Mouse (Mus musculus): ENCODE measurements around the gene Popdc3.
"Not testable (repeated sequence)": the region's sequence is repeated elsewhere in the genome, so short reads cannot be mapped to it uniquely, and the experiment has no call there.

Gene Popdc3

GRCm38 (mm10) chr10:45204582-45204981 is 26.7 kb downstream of the Popdc3 start:
- no peak for DNase-seq

GRCm38 (mm10) chr10:45210201-45210600 is 32.3 kb downstream of the Popdc3 start:
- peak; percentile 6 to 30 for DNase-seq

DNA sequence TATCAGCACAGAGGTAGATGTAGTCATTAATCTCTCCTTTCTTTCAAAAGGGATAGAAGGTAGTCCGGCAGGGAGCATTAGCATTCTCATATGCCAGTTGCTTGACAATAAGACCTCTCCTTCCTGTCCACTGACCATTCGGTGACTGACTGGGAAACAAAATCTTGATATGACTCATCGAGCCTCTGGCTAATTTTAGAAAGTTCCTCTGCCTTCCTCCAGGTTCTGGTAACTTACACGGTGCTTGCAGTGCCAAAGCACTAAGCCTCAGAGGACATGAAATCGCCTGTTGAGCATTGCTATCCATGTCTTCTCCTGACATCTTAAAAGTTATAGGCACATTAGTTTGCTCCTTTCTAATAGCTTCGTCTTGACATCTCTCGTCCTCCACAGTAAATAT is 38.8 kb downstream of the Popdc3 start:
- no peak for DNase-seq

DNA sequence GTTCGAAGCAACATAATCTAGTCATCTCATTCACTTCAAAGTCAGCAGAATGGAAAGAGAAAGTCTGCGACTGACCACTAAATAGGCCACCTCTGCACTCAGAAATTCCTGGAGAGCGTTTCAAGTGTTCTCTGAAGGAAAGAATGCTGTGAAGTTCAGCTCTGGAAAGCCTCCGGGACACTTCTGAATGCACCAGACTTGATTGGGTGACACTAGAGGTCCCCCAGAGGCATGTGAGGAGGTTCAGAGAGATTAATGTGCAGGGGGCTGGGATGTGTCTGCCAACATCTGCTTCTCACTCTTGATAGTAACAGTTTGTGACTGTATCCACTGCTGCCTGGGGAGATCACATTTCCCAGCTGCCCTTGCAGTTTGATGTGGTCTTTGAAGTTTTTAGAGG is 52.1 kb downstream of the Popdc3 start:
- DNase-seq, result no peak

DNA sequence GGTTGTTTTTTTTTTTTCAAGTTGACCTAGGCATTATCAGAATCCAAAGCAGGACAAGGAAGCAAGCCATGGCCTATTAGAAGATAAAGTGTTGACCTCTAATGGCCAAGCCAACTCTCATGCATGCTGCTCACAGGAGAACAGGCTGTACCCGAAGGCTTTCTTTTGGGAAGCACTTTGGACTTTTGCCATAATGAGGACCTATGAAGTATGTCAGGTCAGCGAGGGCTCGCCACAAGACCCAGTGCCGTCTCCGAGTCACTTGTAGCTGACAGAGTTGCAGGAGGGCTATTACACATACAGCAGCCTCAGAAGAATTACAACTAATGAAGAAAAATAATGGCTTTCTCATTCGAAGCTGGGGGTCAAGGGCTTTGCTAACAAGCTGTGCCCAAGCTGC is 55.5 kb downstream of the Popdc3 start:
- DNase-seq, result no peak

DNA sequence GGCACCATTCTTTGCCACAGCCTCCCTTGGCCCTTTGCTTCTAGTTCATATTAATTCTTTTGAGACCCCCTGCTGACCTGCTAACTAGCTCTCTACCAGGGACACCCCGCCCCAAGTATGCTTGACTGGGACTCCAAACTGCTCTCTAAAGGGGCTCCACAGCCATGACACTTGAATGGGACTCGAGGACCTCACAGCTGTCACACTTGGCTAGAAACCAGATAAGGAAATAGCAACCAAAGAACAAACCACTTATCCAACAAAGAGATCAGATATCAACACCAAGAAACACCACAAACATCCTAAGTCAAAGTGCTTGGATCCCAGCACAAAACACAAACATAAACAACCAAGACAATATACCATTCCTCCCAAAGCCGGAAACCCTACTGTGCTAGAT is 58.4 kb downstream of the Popdc3 start:
- DNase-seq, result peak; percentile 10 to 14

- no peak for DNase-seq
Measured at GRCm38 (mm10) chr10:45237492-45237891, 59.6 kb downstream of the Popdc3 start.

DNA sequence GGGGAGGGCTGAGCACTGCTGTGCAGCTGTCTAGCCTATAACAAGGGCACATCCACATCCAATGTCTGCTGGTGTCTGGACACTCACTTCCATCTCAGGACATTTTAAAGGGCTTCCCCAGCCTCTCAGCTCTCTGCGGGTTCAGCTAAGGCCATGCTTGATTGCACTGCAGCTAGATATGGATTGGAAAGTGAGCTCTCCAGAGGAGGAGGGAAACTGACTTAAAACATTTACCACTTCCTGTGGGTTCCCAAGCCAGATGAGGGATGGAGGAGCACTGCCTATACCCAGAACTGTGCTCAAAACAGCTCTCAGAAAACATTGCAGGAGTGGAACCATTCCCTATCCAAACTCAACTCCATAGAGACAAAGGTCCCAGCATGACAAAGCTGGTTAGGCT is 82.6 kb downstream of the Popdc3 start:
- no peak for DNase-seq

DNA sequence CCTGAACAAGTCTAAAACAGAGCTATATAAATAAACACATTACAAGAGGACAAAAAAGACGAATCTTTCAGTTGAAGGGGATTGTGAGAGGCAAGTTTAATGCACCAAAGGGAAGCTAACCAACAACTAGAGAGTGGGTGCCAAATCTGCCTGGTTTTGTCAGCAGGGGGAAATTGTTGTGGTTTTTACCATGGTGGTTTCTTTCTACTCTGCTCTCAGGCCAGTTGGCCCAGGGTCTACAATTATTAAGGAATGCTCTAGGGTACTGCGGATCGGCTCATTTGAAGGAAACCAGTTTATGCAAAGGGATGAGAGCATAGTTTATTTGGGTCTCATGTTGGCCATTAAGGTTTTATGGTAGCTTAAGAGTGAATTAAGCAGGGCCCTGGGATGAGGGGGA is 84.2 kb downstream of the Popdc3 start:
- no peak for DNase-seq

GRCm38 (mm10) chr10:45276499-45276898 is 98.6 kb downstream of the Popdc3 start:
- DNase-seq, result no peak

GRCm38 (mm10) chr10:45276995-45277394 is 99.1 kb downstream of the Popdc3 start:
- no peak for DNase-seq

GRCm38 (mm10) chr10:45285651-45286050 is 107.8 kb downstream of the Popdc3 start:
- DNase-seq, result no peak

DNA sequence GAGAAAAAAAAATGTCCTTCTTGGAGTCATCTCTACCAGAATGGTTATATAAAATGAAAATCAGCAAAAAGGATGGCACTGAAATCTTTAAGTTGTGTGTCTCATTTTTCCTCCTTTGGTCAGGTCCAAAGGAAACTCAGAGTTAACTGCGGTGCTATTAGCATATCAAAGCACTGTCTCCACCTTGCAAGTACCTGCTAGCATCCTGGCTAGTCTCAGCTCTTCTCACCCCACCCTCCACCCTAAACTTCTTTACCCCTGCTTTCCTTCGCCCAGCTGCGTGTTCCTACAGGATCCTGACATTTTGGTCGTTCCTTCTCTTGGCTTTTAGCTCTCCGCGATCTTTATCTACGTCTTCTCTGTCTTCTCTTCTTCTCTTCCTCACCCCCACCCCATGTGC is 110.5 kb downstream of the Popdc3 start:
- DNase-seq, result no peak

GRCm38 (mm10) chr10:45289218-45290105 is 111.6 kb downstream of the Popdc3 start:
- DNase-seq, result peak; percentile 67 to 73

GRCm38 (mm10) chr10:45290618-45291017 is 112.7 kb downstream of the Popdc3 start:
- no peak for DNase-seq

- DNase-seq, result not testable (repeated sequence)
Measured at GRCm38 (mm10) chr10:45292159-45292558, 114.3 kb downstream of the Popdc3 start.

GRCm38 (mm10) chr10:45295093-45295492 is 117.2 kb downstream of the Popdc3 start:
- no peak for DNase-seq

DNA sequence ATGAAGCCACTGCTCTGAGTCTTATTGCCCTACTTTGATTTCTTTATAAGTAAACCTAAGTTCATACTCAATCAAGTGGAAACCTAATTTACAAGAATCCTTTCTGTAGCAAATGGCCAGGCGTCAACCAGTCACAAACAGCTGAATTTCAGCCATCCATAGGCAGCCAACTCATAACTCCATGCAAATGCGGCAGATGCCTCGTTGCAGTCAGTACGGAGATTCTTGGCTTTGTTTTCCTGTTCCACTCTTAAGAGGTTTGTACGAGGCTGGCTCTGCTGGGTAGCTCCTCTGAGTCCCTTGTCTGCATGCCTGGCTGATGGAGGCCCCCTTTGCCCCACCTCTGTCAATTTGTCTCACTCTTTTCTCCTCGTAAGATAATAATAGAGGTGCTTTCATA is 120.6 kb downstream of the Popdc3 start:
- peak; percentile 50 to 51 for DNase-seq

- DNase-seq, result no peak
Measured at GRCm38 (mm10) chr10:45299509-45299908, 121.6 kb downstream of the Popdc3 start.

DNA sequence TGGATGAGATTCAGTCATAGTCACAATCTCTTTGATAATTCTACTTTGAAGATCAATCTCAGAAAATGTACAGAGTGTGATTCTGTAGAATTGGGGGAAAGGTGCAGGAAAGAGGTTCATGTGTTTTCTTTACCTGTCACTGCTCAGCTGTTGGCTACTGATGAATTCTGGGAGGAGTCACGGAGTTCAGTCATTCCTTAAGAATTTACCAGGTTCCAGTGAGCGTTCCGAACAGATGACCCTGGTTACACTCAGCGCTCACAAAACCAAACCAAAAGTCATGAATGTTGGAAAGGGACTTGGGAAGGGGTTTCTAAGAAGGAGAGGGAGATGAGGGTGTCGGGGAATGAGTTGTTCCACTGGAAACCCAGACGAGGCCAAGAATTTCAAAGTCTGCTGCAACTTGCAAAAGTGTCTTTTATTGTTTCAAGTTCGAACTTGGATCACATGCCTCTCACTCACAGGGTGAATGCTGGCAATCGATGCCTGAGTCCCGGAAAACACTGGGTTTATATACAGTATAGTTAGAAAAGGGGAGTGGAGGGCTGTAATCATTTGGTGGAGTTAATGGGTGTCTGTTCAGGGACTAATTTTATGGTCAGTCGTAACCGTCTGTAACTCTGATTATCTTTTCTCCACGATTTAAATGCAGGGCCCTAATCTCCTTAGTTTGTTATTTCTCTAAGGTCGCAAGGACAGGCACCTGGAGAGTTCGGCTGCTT is 125.6 kb downstream of the Popdc3 start:
- DNase-seq, result no peak

DNA sequence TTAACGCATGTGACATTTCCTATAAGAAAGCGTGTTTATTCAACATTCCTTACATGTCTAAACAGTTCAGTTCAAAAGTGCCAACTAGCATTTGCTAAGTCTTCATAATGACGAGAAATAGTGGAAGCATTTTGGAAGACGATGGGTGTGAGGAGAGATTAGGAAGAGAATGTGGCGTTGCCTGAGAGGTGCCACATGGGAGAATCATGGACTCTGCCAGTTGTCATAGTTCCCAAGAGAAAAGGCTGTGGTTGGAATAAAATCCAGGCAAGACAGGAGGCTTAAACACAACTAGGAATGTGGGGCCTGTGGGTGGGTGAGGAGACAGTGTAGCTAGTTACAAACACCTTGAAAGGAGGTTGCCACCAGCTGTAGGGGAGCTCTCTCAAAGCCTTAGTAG is 127.3 kb downstream of the Popdc3 start:
- DNase-seq, result no peak

- peak; percentile 11 to 35 for DNase-seq
Measured at GRCm38 (mm10) chr10:45311129-45311528, 133.2 kb downstream of the Popdc3 start.

DNA sequence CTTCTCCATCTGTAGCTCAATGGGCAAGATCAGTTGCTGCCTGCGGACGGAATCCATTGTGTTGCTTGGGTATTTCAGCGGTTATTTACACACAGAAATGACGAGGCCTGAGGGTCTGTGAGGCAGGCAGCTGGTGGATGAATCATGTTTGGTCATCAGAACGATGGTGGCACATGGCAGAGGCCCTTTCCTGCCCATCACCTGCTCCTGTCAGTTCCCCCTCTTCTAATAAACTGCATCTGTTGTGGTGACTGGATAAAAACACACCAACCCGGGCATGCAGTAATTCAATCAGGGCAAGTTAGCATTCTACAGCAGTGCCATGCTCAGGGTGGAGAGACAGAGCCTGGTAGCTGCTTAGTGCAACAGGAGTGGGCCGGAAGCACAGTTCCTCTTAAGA is 133.7 kb downstream of the Popdc3 start:
- DNase-seq, result peak; percentile 34 to 37

DNA sequence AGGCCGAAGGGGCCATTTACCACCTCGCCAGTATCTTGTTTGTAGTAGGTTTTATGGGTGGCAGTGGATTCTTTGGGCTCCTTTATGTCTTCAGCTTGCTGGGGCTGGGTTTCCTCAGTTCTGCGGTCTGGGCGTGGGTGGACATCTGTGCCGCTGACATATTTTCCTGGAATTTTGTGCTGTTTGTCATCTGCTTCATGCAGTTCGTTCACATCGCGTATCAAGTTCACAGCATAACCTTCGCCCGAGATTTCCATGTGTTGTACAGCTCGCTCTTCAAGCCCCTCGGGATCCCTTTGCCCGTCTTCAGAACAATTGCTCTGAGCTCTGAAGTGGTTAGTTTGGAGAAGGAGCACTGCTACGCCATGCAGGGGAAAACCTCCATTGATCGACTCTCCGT is 137.0 kb downstream of the Popdc3 start:
- DNase-seq, result no peak

Data from cerebellum, postnatal 10 days (tissue).